Mouse (Mus musculus): ENCODE results near the gene Fbxl3.
A peak's percentile ranks its signal among the peaks of the same experiment; 100 is the strongest.

The Fbxl3 gene

GRCm38 (mm10) chr14:103085840-103086533, 13.4 kb downstream of the Fbxl3 start:
- no peak for DNase-seq (ENCODE audit: low spot score in 2 of 2)

- no peak for DNase-seq (ENCODE audit: low spot score in 2 of 2)
Measured at GRCm38 (mm10) chr14:103079209-103079977, 20.0 kb downstream of the Fbxl3 start.

- no peak for DNase-seq (ENCODE audit: low spot score in 2 of 2)
Measured at GRCm38 (mm10) chr14:103078006-103078912, 21.1 kb downstream of the Fbxl3 start.

GRCm38 (mm10) chr14:103077272-103078005, 21.9 kb downstream of the Fbxl3 start:
- DNase-seq (ENCODE audit: low spot score in 2 of 2), result no peak

- DNase-seq (ENCODE audit: low spot score in 2 of 2), result no peak
Measured at GRCm38 (mm10) chr14:103075166-103075565, 24.2 kb downstream of the Fbxl3 start.

GRCm38 (mm10) chr14:103073825-103074224, 25.5 kb downstream of the Fbxl3 start:
- DNase-seq (ENCODE audit: low spot score in 2 of 2), result no peak

- no peak for DNase-seq (ENCODE audit: low spot score in 2 of 2)
Measured at GRCm38 (mm10) chr14:103072731-103073130, 26.6 kb downstream of the Fbxl3 start.

GRCm38 (mm10) chr14:103071471-103071870, 27.9 kb downstream of the Fbxl3 start:
- DNase-seq (ENCODE audit: low spot score in 2 of 2), result no peak

- no peak for DNase-seq (ENCODE audit: low spot score in 2 of 2)
Measured at GRCm38 (mm10) chr14:103070790-103071189, 28.6 kb downstream of the Fbxl3 start.

- peak; percentile 93 to 95 for DNase-seq (ENCODE audit: low spot score in 2 of 2)
Measured at GRCm38 (mm10) chr14:103069864-103070611, 29.3 kb downstream of the Fbxl3 start, which contains the start of gene Cln5. Gene Cln5, plus strand, starts transcription at chr14:103070216.

- DNase-seq (ENCODE audit: low spot score in 2 of 2), result no peak
Measured at GRCm38 (mm10) chr14:103069465-103069863, 29.9 kb downstream of the Fbxl3 start.

GRCm38 (mm10) chr14:103065294-103066167, 33.8 kb downstream of the Fbxl3 start:
- DNase-seq (ENCODE audit: low spot score in 2 of 2), result peak in 1 of 2 experiments; percentile 75

- no peak for DNase-seq (ENCODE audit: low spot score in 2 of 2)
Measured at GRCm38 (mm10) chr14:103059495-103059894, 39.9 kb downstream of the Fbxl3 start.

GRCm38 (mm10) chr14:103058998-103059397, 40.4 kb downstream of the Fbxl3 start:
- no peak for DNase-seq (ENCODE audit: low spot score in 2 of 2)

GRCm38 (mm10) chr14:103056601-103057000, 42.8 kb downstream of the Fbxl3 start:
- no peak for DNase-seq (ENCODE audit: low spot score in 2 of 2)

- DNase-seq (ENCODE audit: low spot score in 2 of 2), result no peak
Measured at GRCm38 (mm10) chr14:103054731-103055130, 44.6 kb downstream of the Fbxl3 start.

GRCm38 (mm10) chr14:103051159-103051769, 48.1 kb downstream of the Fbxl3 start:
- peak; percentile 63 to 79 for DNase-seq (ENCODE audit: low spot score in 2 of 2)

- DNase-seq (ENCODE audit: low spot score in 2 of 2), result no peak
Measured at GRCm38 (mm10) chr14:103048292-103049086, 50.9 kb downstream of the Fbxl3 start.
